Mouse (Mus musculus) B cell, adult (primary cell): Measurements from ENCODE around the gene Gm42421. TPM values are rescaled to one million over a fixed set of nuclear protein-coding genes. Genes with fewer than 3 reads are reported as not detected.

Source experiments
- total RNA-seq: library from RNA; stranded (reverse); gene quantifications from 4 replicates; pipeline ENCODE4 v1.2.4, GENCODE M21; 2023; ENCODE audit not compliant: inconsistent age

Gene Gm42421
- 0.81 to 4.3 TPM (median 2.7 TPM) in 4 replicates for total RNA-seq

DNA sequence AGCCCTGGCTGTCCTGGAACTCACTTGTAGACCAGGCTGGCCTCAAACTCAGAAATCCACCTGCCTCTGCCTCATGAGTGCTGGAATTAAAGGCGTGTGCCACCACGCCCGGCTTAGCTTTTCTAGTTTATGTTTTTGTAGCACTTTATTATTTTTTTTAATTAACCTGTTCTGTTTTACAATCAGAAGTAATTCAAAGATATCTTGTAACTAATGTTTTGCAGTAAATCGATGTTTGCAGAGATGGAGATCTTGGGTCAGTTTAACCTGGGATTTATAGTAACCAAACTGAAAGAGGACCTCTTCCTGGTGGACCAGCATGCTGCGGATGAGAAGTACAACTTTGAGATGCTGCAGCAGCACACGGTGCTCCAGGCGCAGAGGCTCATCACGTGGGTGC lies at the start of gene Gm42421:
Gm42421 (plus strand) TSS at position 301 of the 400 bp plus-strand sequence.

DNA sequence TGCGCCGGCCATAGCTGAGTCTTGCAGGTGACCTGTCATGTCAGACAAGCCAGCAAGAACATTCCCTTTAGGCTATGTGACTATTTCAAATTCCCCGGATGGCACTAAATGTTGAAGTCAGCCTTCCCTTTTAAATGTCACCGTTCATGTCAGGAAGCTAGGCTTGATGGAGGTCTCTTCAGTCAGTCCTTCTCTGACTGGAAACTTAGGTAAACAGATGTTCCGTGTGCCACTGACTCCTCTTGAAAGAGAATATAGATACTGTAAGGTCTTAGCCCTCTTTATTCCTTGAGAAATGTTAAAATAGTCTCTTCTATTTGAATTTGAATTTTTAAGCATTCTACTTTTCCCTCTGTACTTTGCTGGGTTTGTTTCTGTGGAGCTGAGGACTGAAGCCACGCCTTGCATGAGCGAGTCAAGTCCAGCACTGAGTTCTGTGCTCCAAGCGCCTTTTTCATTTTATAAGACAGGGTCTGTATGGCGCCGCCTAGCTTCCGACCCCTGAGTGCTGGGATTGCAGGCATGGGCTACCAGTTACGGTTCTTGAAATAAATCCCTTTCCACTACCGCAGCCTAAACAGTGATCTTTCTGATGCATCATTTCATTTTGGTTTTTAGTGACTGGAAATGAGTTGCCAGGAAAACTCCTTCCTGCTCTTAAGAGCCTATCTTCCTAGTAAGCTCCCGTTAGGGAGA lies 30.2 kb upstream of the Gm42421 start, which contains the start of gene Ankrd61:
Ankrd61 (minus strand) TSS at position 51 of the 696 bp plus-strand sequence.

DNA sequence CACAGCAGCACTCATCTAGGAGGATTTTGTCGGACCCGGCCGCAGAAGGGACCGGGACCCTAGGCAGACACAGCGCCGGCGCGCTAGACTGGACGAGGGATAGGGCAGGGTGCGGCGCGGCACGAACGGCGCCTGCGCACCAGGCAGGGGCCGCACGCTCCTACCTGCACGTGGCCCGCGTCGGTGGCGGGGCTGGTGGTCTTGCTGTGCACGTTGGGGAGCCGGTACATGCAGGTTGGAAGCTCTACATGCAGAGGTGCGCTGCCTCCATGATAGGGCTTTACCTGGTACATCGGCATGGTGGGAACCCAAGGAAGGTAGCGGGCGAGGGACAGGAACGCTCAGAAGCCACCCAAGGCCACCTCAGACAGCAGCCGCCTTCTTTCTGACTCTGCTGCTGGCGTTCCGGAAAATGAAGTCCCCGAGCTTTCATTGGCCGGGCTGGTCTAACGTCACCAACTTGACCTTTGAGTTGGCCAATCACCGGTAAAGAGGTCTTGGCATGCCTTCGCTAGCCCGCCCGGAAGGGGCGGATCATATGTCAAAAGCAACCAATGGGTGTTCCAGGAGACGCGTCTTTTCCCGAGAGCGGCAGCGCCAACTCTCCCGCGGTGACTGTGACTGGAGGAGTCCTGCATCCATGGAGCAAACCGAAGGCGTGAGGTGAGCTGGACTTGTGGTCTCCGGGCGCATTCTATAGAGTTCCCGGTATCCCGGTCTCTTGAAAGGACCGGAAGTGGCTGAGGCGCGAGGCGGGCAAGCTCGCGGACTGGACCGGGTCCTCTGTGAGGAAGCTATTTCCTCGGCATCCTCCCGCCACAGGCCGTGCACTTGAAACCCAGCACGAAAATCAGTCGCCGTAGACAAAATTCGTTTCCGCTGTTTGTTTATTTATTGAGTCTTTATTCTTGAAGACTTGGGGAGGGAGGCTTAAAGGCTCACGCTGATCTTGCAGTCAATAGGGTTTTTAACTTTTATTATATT lies 18.3 kb upstream of the Gm42421 start, which contains the start of the genes Aimp2 and Pms2:
Aimp2 (minus strand) TSS at position 431 of the 984 bp plus-strand sequence.
Pms2 (plus strand) TSS at position 548 of the 984 bp plus-strand sequence.

DNA sequence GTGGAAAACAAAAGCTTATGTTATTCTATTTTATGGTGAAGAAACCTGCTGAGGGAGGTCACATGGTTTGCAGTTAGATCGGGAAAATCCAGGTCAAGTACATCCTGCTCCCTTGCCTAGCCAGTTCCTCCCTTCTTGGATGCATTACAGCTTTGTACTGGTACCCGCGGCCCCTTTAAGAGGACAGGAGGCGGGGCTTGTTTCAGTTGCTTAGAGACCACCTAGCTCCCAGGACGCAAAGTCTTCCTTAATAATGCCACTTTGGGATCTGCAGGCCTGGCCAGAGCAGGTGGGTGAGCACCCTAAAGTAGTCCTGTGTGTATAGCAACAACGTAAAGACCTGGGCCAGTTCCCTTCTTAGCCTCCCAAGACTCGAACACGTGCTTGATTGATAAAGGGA lies 4.9 kb downstream of the Gm42421 start, which contains the start of gene Rsph10b:
Rsph10b (plus strand) TSS at position 205 of the 400 bp plus-strand sequence.

Other genes with a start within 250 kb of the Gm42421 start
- 27.8 to 36.9 TPM (median 34.6 TPM) in 4 replicates for gene Usp42, start 195.9 kb upstream of the Gm42421 start, total RNA-seq
- gene Eif2ak1, start 110.4 kb upstream of the Gm42421 start, total RNA-seq: 42.4 to 49.4 TPM (median 46.2 TPM) in 4 replicates
- gene Ankrd61, start 30.5 kb upstream of the Gm42421 start, total RNA-seq: 0.45 to 0.90 TPM in 2 of 4 replicates, not detected in the others
- 14.3 to 19.4 TPM (median 17.4 TPM) in 4 replicates for gene Aimp2, start 18.3 kb upstream of the Gm42421 start, total RNA-seq
- gene Pms2, start 18.2 kb upstream of the Gm42421 start, total RNA-seq: 24.8 to 34.9 TPM (median 28.0 TPM) in 4 replicates
- 0.67 to 2.5 TPM (median 0.93 TPM) in 4 replicates for gene Rsph10b, start 4.9 kb downstream of the Gm42421 start, total RNA-seq
- gene Ccz1, start 86.7 kb downstream of the Gm42421 start, total RNA-seq: 90.9 to 101 TPM (median 96.0 TPM) in 4 replicates
- gene Ocm, start 98.5 kb downstream of the Gm42421 start, total RNA-seq: not detected in 4 replicates
- gene Lmtk2, start 172.3 kb downstream of the Gm42421 start, total RNA-seq: 50.8 to 52.9 TPM (median 51.7 TPM) in 4 replicates